Mouse (Mus musculus) liver, adult 2 months (tissue): ENCODE data around the gene Pop7.

Experiments used
- CTCF ChIP-seq: fragments of 200-500 bp; IDR thresholded peaks from 2 replicates; pipeline ENCODE4 v1.5.1; 2011; ENCODE audit warnings: low read depth, low read length, control low read depth
- POLR2A ChIP-seq: fragments of 200-500 bp; IDR thresholded peaks from 2 replicates; pipeline ENCODE4 v1.6.1; 2011; ENCODE audit warnings: low read length, control low read depth; ENCODE audit not compliant: insufficient read depth; ENCODE audit errors: extremely low read depth

DNA sequence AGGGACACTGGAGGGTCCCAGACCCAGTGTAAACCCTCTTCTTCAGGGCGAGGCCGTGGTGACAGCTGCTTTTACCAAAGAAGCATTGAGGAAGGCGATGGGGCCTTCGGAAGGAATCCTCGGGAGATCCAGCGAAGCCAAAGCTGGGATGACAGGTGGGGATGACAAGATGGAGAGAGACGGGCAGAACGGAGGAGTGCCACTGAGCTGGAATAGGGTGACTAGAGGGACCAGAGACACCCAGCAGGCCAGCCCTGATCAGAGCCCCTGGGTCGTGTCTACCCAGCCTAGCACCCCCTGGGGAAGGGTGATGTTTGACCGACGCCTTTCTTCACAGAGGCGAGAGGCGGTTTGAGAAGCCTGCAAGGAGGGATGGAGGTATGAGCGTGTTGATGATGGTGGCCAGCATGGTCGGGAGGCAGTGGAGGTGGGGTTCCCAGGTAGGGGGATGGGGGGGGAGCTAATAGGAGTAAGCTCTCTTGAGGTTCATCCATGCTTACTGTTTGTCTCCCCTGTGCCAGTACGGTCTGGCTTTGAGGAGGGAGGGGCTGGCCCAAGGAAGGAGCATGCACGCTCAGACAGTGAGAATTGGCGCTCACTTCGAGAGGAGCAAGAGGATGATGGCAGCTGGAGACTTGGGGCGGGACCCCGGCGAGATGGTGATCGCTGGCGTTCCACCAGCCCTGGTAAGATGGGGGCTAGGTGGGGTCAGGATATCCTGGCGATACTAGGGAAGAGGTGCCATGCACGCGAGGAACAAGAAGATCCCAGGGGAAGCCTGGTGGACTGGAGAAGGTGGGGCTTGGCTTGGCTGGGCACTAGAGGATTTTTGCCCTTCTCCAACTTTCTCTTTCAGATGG is 17.6 kb upstream of the Pop7 start:
- no peak for TF ChIP-seq POLR2A
- no peak for TF ChIP-seq CTCF
